Mouse (Mus musculus) left cerebral cortex, adult 9 months (tissue): ENCODE results near the gene 4931409K22Rik.

Experiments used
- DNase-seq, 2 experiments: peaks; one replicate each; pipeline ENCODE4 v3.0.0; 2022; ENCODE audit warnings: low spot score in 2 of 2

The 4931409K22Rik gene

DNA sequence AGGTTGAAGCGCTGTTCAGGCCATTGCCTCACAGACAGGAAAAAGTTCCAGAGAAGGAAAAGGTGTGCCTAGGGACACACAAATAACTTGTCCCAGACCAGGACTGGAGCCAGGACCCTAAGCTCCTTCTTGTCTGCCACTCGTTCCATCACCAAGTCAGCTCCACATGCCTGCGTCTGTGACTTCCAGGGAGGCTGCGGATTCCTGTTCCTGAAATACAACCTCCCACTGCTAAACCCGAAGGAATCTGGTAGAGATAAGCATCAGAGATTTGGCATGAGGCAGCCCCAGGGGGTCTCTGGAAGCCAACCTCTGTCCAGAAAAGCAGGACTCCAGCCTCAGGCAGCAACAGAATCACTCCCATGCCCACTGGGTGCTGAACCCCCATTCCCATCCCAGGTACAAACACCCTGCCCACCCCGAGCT is 15.5 kb downstream of the 4931409K22Rik start:
- no peak for DNase-seq

DNA sequence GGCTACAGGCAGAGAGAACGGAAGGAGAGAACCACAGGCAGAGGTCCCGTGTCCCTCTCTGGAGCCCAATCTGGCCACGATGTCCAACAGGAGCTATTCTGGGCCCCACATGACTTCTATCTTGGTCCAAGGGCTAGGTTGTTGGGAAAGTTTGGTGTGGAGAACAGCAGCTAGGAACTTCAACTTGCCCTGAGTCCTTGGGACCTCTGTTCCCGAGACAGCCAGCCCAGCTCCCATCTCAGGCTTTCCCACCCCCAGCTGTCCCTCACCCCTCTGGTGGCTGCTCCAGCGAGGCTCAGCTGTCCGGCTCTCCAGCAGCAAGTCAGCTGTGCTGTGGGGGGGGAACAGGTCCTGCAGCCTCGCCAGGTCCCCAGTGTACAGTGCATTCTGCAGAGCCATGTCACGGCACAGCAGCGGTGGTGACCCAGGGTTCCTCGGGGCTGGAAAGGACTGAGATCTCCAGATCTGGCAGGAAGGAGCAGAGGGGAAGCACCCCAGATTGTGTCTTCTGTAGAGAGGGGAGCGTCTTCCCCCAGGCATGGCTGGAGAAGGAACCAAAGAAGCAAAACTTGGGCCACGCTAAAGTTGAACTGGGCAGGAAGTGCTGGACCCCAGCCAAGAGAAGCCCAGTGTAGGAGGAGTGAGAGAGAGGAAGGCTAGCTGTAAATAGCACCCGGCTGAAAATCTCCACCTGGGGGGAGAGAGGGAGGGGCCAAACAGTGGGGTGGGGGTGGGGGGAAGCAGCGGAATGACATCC is 16.0 kb downstream of the 4931409K22Rik start, which contains the start of gene Asb10:
Asb10 (minus strand) TSS at position 592 of the 757 bp plus-strand sequence.
- DNase-seq = peak in 1 of 2 experiments; percentile 57

DNA sequence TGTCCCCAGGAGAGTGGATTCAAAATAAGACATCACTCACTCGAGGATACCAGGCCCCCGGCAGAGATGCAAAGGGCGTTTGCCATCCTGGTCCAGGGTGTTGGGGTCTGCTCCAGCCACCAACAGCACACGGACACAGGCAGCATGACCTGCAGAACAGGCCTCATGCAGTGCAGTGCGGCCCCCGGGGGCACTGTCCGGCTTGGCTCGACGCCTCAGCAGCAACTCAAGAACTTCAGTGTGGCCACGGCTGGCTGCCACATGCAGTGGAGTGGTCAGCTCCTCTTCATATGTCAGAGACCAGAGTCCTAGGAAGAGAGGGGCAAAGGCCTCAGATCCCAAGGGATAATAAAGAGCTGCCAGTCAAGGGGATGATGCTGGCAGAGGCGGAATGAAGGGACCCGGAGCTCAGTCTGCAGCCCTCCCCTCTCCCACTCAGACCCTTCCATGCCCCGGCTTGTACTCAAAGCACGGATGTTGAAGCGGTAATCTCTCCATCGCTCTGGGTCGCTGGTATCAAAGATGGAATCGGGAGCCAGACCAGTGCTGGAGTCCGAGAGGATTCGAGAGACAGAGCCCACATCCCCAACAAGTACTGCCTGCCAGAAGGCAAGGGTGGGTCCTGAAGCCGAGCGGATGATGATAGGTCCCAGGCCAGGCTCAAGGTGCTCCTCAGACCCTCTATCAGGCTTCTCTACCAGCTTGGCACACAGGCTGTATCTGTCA is 16.9 kb downstream of the 4931409K22Rik start:
- DNase-seq = no peak

DNA sequence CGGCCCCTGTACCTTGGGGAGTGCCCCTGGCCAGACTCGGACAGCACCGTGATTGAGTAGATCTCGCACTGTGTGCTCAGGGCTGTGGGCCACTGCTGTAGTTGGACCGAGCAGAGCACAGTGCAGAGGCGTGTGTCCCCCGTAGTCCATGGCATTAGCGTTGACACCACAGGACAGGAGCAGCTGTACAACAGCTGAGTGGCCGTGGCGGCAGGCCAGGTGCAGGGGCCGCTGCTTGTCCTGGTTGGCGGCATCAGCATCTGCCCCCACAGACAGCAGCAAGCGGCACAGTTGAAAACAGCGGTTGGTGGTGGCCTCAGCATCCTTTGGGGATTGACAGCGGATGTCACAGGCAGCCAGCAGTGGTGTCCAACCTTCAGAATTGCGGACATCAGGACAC is 19.0 kb downstream of the 4931409K22Rik start:
- no peak for DNase-seq

DNA sequence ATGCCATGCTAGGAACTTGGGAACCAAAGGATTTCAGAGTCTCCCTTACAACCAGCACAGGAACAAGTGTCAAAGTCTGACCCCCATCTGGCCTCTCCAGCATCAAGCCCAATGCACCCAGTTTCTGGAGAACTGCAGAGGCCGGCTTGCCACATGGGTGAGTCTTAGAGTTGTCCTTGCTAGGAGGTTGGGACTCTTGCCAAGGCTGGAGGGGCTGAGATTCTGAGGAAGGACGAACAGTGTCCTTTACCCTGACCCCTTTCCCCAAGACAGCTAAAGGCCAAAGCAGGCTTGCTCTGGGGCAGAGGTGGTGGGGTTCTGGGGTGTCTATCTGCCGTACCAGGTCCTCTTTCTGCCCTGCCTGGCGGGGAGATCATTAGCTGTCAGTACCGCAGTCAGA is 20.1 kb downstream of the 4931409K22Rik start:
- DNase-seq = no peak

DNA sequence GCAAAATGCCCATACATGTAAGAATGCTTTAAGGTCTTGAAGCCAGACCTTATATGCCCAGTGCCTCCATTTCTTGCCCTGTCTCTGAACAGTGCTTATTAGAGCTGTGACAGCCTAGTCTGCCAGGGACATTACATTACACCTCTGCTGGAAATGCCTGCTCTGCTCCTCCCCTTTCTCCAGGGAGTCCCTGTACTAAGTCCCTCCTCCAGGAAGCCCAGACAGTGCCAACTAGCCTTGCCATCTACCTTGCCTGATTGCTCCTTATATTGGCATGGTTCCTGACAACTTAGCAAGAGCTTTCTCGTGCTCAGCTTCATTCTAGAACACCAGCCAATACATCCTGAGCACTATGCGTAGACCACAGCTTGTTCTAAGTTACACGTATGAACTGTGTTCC is 20.9 kb downstream of the 4931409K22Rik start:
- DNase-seq = no peak

DNA sequence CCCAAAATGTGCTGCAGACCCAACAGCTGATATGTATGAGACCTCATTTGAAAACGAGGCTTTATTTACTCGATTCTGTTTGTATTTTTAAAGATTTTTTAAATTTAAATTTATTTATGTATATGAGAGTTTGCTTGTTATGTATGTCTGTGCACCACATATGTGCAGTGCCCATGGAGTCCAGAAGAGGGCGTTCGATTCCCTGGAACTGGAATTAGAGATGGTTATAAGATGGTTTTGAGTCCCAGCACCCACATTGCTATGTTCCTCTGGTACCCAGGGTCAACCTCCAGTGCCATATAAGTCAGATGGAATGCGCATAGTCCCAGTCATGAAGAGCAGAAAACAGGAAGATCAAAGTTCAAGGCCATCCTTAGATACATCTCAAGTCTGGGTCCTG is 22.3 kb downstream of the 4931409K22Rik start:
- no peak for DNase-seq

DNA sequence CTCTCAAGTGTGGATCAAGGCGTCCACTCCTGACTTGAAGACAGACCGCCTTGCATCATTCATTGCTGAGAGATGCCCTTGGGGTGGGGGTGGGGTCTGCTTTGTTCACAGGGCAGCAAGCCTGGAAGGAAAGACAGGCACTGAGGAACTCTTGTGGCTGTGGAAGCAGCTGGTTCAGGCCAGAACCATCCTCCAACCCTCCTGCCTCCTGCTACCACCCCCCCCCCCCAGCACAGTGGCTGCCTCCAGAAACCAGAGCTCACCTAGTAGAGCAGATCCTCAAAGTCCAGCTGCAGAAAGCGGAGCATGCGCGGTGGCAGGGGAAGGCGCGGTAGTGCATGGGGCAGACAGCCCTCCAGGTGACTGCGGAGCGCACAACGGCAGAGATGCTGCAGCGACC is 23.2 kb downstream of the 4931409K22Rik start:
- DNase-seq = no peak

DNA sequence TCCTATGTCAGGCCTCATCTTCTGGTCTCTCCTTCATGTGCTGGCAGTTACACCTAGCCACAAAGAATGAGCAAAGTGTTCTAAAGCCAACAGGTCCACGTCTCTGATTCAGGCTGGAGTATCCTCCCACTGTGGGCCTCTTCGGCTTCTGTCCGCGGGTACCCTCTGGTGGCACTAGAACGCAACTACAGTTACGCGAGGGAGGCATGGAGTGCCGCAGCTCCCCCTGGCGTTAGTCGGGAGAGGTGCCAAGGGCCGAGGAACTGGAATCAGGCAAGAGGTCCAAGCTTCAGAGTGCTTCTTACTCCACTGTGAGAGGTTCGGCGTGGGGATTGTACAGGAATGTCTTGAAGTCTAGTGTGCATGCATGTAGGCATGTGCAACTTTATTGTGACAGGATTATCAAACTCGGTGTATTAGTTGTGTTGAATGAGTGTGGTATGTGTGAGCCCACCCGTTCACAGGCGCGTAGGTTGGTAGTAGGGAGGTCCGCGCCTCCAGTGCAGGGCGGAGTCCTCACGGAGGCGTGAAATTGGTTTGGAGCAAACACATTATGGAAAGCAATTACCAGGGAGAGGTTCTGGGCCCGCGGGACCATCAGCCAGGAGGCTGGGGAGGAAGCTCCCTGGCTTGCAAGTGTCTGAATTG is 26.4 kb downstream of the 4931409K22Rik start:
- peak; percentile 61 to 95 for DNase-seq

DNA sequence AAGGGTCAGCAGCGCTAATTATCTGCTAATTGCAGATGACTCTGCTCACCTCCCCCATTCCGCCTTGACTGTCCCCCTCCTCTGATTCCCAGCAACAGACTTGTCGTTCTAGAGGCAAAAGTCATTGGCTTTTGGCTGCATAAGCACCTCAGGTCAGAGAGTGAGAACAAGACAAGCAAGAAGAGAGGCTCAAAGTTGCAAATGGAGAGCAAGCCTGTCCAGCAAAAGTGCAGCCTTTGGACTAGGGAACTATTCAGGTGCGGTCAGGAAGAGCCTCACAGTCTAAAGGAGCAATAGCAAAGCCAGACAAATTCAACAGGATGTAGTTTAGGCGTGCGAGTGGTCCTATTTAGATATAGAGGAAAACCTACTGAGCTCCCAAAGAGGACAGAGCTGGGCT is 28.8 kb downstream of the 4931409K22Rik start:
- DNase-seq = no peak

DNA sequence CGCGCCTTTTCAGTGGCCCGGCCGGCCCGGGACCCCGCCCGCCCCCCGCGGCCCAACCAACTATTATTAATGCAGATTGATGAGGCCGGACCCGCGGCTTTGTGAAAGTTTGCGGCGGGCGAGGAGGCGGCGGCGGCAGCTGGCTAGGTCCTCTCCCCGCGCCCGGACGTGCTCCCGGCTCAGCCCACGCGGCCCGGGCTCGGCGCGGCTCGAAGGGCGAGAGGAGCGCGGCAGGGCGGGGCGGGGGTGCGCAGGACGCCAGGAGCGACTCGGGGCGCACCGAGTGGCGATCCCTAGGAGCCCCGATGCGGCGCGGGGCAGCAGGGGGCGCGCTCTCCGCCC is 29.7 kb downstream of the 4931409K22Rik start, which contains the start of gene Gbx1:
Gbx1 (minus strand) TSS at position 314 of the 342 bp plus-strand sequence.
- DNase-seq = no peak

DNA sequence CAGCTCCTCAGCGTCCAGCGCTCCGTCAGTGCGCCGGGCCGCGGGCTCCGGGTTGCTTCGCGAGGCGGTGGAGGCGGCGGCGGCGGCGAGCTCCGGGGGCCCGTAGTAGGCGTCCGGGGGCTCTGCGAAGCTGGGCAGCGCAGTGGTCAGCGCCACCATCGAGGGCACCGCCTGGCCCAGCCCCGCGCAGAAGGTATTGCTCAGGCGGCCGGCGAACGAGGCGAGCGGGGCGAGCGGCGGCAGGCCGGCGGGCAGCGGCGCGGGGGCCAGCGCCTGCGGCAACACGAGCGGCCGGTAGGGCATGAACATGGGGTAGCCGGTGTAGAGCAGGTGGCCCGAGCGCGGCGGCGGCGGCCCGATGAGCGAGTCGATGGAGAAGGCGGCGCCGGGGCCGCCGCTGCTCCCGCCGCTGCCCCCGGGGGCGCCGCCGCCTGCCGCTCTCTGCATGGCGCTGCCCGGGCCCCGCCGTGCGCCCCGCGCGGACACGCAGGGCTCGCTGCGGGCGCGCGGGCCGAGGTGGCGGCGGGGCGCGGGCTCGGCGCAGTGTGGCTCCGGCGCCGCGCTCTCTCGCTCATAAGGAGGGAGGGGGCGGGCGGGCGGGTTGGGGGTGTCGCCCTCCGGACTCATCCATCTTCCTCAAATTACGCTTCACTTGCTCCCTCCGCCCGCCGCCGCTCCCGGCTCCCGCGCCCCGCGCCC is 30.3 kb downstream of the 4931409K22Rik start:
- DNase-seq = no peak

DNA sequence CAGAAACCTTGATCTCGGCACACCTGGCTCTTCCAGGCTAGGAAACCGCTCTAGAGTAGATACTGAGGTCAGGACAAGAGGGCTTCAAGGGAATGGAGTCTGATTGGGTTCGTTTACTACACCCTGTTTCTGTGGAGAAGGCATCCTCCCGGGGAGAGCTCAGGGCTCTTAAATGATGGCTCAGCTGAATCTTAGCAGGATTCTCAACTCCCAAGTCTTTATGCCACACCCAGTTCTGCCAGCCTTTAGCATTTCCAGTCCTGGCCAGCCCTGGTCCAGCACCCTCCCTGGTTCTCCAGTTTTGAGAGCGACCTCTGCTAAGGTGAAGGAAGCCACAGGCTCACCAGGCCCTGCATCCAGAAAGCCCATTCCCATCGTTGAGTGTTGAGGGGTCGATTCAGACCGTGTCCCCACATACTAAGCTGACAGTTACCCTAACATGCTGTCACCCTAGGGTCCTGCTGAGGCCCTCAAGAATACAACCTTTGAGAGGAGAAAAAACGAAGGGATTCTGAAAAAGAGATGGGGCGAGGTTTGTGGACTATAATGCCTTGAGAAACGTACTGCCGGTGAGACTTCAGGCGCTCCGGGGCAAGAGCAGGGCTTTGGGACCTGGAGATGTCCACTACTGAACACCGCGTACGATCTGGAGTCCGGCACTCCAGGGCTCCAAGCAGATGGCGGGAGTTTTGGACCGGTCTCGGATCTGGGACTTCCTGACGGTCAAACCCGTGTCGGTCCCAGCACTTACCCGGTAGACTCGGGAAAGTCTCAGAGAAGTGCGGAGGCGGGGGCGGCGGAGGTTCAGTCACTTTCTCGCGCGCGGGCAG is 31.0 kb downstream of the 4931409K22Rik start:
- no peak for DNase-seq

DNA sequence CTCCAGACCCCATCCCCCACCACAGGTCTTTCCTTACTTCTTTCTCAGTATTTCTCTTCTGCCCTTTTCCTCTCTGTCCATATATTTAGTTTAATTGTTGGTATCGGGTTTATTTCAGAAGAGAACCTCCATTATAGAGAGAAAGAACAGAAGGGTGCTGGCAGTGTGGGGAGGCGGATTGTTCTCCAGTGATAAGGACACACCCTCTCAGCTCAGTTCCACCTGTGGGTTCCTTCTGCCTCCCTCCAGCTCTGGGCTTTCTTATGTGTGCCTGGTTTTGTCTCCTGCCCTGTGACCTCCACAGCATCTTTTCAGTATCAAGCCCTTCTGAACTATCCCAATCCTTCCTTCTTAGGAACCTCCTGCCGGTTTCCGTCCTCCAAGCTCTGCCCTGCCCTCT is 32.1 kb downstream of the 4931409K22Rik start:
- no peak for DNase-seq

DNA sequence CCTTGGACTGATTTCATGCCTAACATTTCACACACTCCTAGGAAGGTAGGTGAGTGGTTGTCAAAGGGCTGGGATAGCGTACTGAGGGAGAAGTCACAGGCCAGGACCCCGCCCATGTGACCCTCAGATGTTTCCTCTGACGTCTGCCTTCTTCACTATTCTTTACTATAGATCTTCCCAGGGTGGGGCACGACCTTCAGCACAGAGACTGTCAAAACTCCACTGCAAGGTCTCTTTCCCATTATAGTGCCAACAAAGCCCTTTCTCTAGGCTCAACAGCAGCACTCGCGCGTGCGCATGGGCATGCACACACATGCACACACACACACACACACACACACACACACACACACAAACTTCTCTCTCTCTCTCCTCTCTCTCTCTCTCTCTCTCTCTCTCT is 32.8 kb downstream of the 4931409K22Rik start:
- no peak for DNase-seq

DNA sequence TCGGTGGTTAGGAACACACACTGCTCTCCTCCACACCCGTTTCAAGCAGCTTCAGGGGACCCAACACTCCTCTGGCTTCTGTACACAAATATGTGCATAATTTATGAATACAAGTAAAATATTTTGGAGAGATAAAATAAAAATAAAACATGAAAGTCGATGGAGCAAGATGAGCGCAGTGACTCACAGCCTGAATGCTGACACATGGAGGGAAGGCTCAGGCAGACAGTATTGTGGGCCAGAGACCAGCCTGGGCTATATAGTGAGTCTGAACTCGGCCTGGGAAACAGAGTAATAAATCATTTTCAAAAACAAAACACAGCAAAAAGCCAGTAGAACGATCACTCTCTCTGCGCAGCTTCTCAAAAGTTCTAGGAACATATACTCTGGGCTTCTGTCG is 35.2 kb downstream of the 4931409K22Rik start:
- no peak for DNase-seq

DNA sequence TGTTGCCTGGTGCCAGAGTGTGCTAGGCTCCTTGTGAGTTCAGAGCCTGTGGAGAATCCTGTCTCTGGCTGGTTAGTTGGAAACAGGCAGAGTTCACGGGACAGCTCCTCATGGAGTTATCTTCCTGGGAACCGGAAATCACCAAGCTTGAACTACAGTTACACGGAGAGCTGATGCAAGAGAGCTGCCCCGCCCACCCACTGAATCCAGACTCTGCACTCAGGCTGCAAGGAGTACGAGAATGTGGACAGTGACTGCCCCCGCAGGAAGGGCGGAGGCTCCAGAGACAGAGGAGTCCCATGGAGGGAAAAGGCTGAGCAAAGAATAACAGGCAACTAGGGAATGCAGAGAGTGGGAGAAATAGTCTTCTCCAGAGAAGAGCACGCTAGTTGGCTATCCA is 44.3 kb downstream of the 4931409K22Rik start:
- no peak for DNase-seq

DNA sequence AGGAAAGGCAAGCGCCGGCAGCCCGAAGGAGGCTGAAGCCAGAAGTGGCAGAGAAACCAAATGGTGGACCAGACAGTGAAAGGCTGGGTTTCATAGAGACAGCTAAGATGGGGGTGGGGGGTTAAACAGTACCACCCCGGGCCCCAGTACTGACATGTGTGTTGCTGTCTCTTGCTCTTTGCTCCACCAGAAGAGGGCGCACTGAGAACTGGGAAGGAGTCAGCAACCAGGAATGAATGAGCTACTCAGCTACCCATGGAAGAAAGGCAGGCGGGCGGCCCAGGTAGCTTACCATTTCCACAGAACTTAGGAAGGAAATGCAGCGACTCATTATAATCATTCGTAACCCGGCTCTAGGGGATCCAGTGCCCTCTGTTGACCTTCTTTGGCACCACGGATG is 46.0 kb downstream of the 4931409K22Rik start:
- DNase-seq = no peak

DNA sequence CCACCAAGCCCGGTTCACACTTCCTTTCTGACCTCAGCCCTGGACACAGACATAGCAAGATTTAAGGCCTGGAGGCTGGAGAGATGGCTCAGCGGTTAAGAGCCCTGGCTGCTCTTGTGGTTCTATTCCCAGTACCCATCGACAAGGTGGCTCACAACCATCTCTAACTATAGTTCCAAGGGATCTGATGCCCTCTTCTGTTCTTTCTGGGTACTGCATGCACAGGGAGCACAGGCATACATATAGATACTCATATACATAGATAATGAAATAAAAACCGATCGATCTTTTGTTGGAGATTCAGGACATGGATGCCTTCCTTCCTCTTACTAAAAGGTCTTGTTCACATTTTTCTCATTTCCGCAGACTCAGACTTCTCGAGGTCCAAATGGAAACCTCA is 48.2 kb downstream of the 4931409K22Rik start:
- DNase-seq = no peak

DNA sequence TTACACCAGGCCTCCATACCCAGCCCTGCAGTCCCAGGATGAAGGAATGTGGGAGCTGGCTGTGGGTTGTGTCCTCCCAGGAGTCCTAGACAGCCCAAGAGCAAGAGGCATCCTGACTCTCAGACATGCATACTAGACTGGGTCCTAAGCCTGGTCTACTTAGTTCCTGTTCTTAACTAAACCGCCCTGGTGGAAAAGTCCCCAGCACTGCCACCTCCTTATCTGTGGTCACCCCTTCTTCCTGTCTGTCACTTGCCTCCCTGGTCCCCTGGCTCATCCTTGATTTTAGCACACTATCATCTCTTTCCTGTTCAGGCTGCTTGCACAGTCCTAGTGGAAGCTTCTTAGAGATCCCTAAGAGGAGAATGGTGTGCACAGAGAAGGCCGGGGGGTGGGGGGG is 51.1 kb downstream of the 4931409K22Rik start:
- DNase-seq = no peak

DNA sequence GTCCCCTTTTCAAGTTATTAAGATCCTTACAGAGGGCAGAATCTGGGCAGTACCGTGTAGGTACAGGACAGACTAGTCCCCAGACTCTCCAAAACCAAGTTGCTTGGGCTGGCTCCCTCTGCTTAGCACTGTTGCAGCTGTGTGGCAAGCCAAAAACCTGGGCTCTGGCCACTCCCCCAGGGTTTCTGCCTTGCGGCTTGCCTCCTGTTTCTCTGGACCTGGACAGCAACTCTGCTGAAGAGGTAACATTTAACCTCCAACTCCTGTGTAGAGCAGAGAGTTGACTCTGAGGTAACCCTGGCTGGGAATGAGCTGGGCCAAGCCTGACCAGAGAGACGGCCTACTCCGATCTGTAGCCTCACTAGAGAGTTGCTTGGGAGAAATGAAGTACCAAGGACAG is 53.8 kb downstream of the 4931409K22Rik start:
- no peak for DNase-seq
